Mouse (Mus musculus): ENCODE measurements around the gene Qser1. TPM values are rescaled to one million over a fixed set of nuclear protein-coding genes. Genes with fewer than 3 reads are reported as not detected.

The Qser1 gene
- polyA plus RNA-seq, 1 experiment from 2014 or later = 12.1 TPM

- under 1% methylated on average over 31 of the region's 31 CpGs for WGBS
These were observed 73.9 kb downstream of the Qser1 start, which contains the start of gene Depdc7 for GRCm38 (mm10) chr2:104742741-104743064. Gene Depdc7, minus strand, starts transcription at chr2:104742878.

GRCm38 (mm10) chr2:104741896-104742740, 74.4 kb downstream of the Qser1 start:
- H3K9ac ChIP-seq (replicated peaks) = peak overlapping the region; percentile 67

More at GRCm38 (mm10) chr2:104742741-104743064, 73.9 kb downstream of the Qser1 start, which contains the start of gene Depdc7:
- Histone ChIP-seq H3K9ac (replicated peaks) (peak within 1 kb of the TSS; percentile 67), H3K4me3 (peak within 1 kb of the TSS; percentile 73), H3K36me3 (no peaks in the 10 kb centered on the region), H3K9me3 (no peaks in the 10 kb centered on the region), H3K4me2 (replicated peaks) (peak within 1 kb of the TSS; percentile 88), H3K27ac (replicated peaks) (no peak within 1 kb of the TSS), H3K27me3 (no peaks in the 10 kb centered on the region), H3K4me1 (peaks cover 27% of the 10 kb centered on the region)
- peak; percentile 90 for ATAC-seq (replicated peaks)

GRCm38 (mm10) chr2:104741015-104741758, 75.4 kb downstream of the Qser1 start:
- no peaks in the 10 kb centered on the region for H3K36me3 ChIP-seq
- no peaks in the 10 kb centered on the region for H3K9me3 ChIP-seq
- H3K27ac ChIP-seq (replicated peaks) = no peak overlapping the region
- H3K4me2 ChIP-seq (replicated peaks) = peak overlapping the region; percentile 13; the same call in 1 of the 2 replicates
- H3K4me3 ChIP-seq = no peak overlapping the region
- H3K4me1 ChIP-seq = peaks cover 27% of the 10 kb centered on the region
- 8% methylated on average over 7 of the region's 7 CpGs for WGBS
- no peaks in the 10 kb centered on the region for H3K27me3 ChIP-seq
- ATAC-seq (replicated peaks) = no peak
- H3K9ac ChIP-seq (replicated peaks) = no peak overlapping the region

More at GRCm38 (mm10) chr2:104741896-104742740, 74.4 kb downstream of the Qser1 start:
- H3K27me3 ChIP-seq = no peaks in the 10 kb centered on the region
- ATAC-seq (replicated peaks) = peak; percentile 44
- H3K4me3 ChIP-seq = peak overlapping the region; percentile 73
- no peaks in the 10 kb centered on the region for H3K36me3 ChIP-seq
- H3K4me2 ChIP-seq (replicated peaks) = peak overlapping the region; percentile 88
- H3K27ac ChIP-seq (replicated peaks) = no peak overlapping the region
- H3K9me3 ChIP-seq = no peaks in the 10 kb centered on the region
- WGBS = 3% methylated on average over 45 of the region's 46 CpGs
- H3K4me1 ChIP-seq = peaks cover 27% of the 10 kb centered on the region

GRCm38 (mm10) chr2:104740248-104740949, 76.2 kb downstream of the Qser1 start:
- H3K4me3 ChIP-seq = no peak overlapping the region
- 45% methylated on average over 7 of the region's 7 CpGs for WGBS
- no peak overlapping the region for H3K27ac ChIP-seq (replicated peaks)
- no peaks in the 10 kb centered on the region for H3K27me3 ChIP-seq
- no peak for ATAC-seq (replicated peaks)
- H3K4me2 ChIP-seq (replicated peaks) = 0 out of 2 replicates have a peak overlapping the region, but pooled peaks have one; percentile 4
- no peak overlapping the region for H3K9ac ChIP-seq (replicated peaks)
- H3K4me1 ChIP-seq = peaks cover 27% of the 10 kb centered on the region
- no peaks in the 10 kb centered on the region for H3K9me3 ChIP-seq
- H3K36me3 ChIP-seq = no peaks in the 10 kb centered on the region

GRCm38 (mm10) chr2:104739691-104740090, 76.9 kb downstream of the Qser1 start:
- 93% methylated on average over 2 of the region's 2 CpGs for WGBS
- Histone ChIP-seq H3K4me1 (peaks cover 27% of the 10 kb centered on the region), H3K36me3 (no peaks in the 10 kb centered on the region), H3K4me3 (no peak overlapping the region), H3K27me3 (no peaks in the 10 kb centered on the region), H3K27ac (replicated peaks) (no peak overlapping the region), H3K9ac (replicated peaks) (no peak overlapping the region), H3K9me3 (no peaks in the 10 kb centered on the region), H3K4me2 (replicated peaks) (no peak overlapping the region)
- no peak for ATAC-seq (replicated peaks)

GRCm38 (mm10) chr2:104736241-104736640, 80.3 kb downstream of the Qser1 start:
- H3K4me2 ChIP-seq (replicated peaks) = no peak overlapping the region
- no peaks in the 10 kb centered on the region for H3K27me3 ChIP-seq
- no peak overlapping the region for H3K4me3 ChIP-seq
- WGBS = 45% methylated on average over 7 of the region's 7 CpGs
- no peak overlapping the region for H3K27ac ChIP-seq (replicated peaks)
- H3K9ac ChIP-seq (replicated peaks) = no peak overlapping the region
- peaks cover 9% of the 10 kb centered on the region for H3K4me1 ChIP-seq
- no peak for ATAC-seq (replicated peaks)
- H3K36me3 ChIP-seq = no peaks in the 10 kb centered on the region
- H3K9me3 ChIP-seq = no peaks in the 10 kb centered on the region

GRCm38 (mm10) chr2:104732562-104733256, 83.9 kb downstream of the Qser1 start:
- Histone ChIP-seq H3K4me3 (no peak overlapping the region), H3K4me1 (no peaks in the 10 kb centered on the region), H3K9me3 (no peaks in the 10 kb centered on the region), H3K27me3 (no peaks in the 10 kb centered on the region), H3K36me3 (no peaks in the 10 kb centered on the region), H3K4me2 (replicated peaks) (no peak overlapping the region), H3K27ac (replicated peaks) (no peak overlapping the region), H3K9ac (replicated peaks) (no peak overlapping the region)
- 47% methylated on average over 7 of the region's 7 CpGs for WGBS
- no peak for ATAC-seq (replicated peaks)

GRCm38 (mm10) chr2:104732033-104732444, 84.5 kb downstream of the Qser1 start:
- no peaks in the 10 kb centered on the region for H3K27me3 ChIP-seq
- H3K4me1 ChIP-seq = no peaks in the 10 kb centered on the region
- H3K27ac ChIP-seq (replicated peaks) = no peak overlapping the region
- no peaks in the 10 kb centered on the region for H3K9me3 ChIP-seq
- WGBS = 93% methylated on average over 9 of the region's 9 CpGs
- no peaks in the 10 kb centered on the region for H3K36me3 ChIP-seq
- no peak overlapping the region for H3K4me2 ChIP-seq (replicated peaks)
- no peak overlapping the region for H3K4me3 ChIP-seq
- ATAC-seq (replicated peaks) = no peak
- no peak overlapping the region for H3K9ac ChIP-seq (replicated peaks)

- Histone ChIP-seq H3K9me3 (no peaks in the 10 kb centered on the region), H3K9ac (replicated peaks) (no peak overlapping the region), H3K36me3 (no peaks in the 10 kb centered on the region), H3K27ac (replicated peaks) (no peak overlapping the region), H3K4me1 (no peaks in the 10 kb centered on the region), H3K4me3 (no peak overlapping the region), H3K4me2 (replicated peaks) (no peak overlapping the region), H3K27me3 (no peaks in the 10 kb centered on the region)
- ATAC-seq (replicated peaks) = no peak
- 37% methylated on average over 1 of the region's 1 CpGs for WGBS
These were observed 89.2 kb downstream of the Qser1 start for GRCm38 (mm10) chr2:104727369-104727768.

GRCm38 (mm10) chr2:104722021-104722420, 94.5 kb downstream of the Qser1 start:
- H3K9ac ChIP-seq (replicated peaks) = no peak overlapping the region
- no peaks in the 10 kb centered on the region for H3K27me3 ChIP-seq
- 87% methylated on average over 3 of the region's 3 CpGs for WGBS
- H3K4me2 ChIP-seq (replicated peaks) = no peak overlapping the region
- ATAC-seq (replicated peaks) = no peak
- no peaks in the 10 kb centered on the region for H3K9me3 ChIP-seq
- H3K4me3 ChIP-seq = no peak overlapping the region
- H3K36me3 ChIP-seq = no peaks in the 10 kb centered on the region
- H3K27ac ChIP-seq (replicated peaks) = no peak overlapping the region
- no peaks in the 10 kb centered on the region for H3K4me1 ChIP-seq

GRCm38 (mm10) chr2:104717827-104718226, 98.7 kb downstream of the Qser1 start:
- Histone ChIP-seq H3K4me3 (no peak overlapping the region), H3K27me3 (no peaks in the 10 kb centered on the region), H3K36me3 (no peaks in the 10 kb centered on the region), H3K27ac (replicated peaks) (no peak overlapping the region), H3K9ac (replicated peaks) (no peak overlapping the region), H3K9me3 (no peaks in the 10 kb centered on the region), H3K4me2 (replicated peaks) (no peak overlapping the region), H3K4me1 (peaks cover 6% of the 10 kb centered on the region)
- no peak for ATAC-seq (replicated peaks)
- 84% methylated on average over 4 of the region's 4 CpGs for WGBS
